Comparison of ENCODE assay signal across 21 mouse cellular contexts in the genomic region with DNA sequence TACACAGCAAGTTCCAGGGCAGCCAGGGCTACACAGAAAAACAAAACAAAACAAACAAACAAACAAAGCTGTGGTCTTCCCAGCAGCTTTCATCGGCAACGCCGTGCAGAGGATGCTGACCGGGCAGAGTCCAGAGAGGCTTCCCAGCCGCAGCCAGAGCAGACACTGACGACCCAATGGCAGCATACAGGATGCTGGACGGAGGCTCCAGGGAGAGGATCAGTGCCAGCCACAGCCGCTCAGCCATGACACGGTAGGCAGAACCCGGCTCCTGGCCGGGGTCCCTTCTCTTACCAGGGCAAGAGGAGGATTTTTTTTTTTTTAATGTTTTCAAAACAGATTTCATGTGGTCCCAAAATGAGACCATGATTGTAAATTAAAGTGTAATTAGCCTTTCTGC.
A peak's percentile ranks its signal among the peaks of the same experiment; 100 is the strongest.
DNase-seq lines count a peak whose midpoint lies in the region; ATAC-seq and TF ChIP-seq lines count a peak whose summit lies in the region.
"Had no signal": no experiment of that assay in that cellular context is flagged by ENCODE, and none has a peak within 500 bp of the region (broad histone marks: within the 10 kb centered on the region; RNA-seq: fewer than 3 reads in every experiment).

No protein-coding gene starts in this region.

- no peak overlapping the region for H3K4me3 ChIP-seq in hindbrain, embryonic 13.5 days
- no peak overlapping the region for H3K4me3 ChIP-seq in hindbrain, embryonic 12.5 days
- H3K4me3 ChIP-seq in kidney, adult 2 months (ENCODE audit: insufficient read depth, low read depth, low read length), result no peak overlapping the region
- no peak overlapping the region for H3K4me3 ChIP-seq in kidney, embryonic 14.5 days (ENCODE audit: low read length)
- H3K4me3 ChIP-seq: embryonic facial prominence, embryonic 13.5 days; forebrain, embryonic 12.5 days; heart, adult 2 months; heart, embryonic 13.5 days; intestine, embryonic 15.5 days had no signal

- H3K27ac ChIP-seq in hindbrain, embryonic 13.5 days, result peak overlapping the region; percentile 12; the same call in 1 of the 2 replicates
- no peak overlapping the region for H3K27ac ChIP-seq in hindbrain, embryonic 12.5 days
- H3K27ac ChIP-seq in kidney, adult 2 months (ENCODE audit: insufficient read depth, low read depth, low read length), result no peak overlapping the region
- H3K27ac ChIP-seq in kidney, embryonic 14.5 days (ENCODE audit: low read depth, low read length), result no peak overlapping the region
- H3K27ac ChIP-seq: embryonic facial prominence, embryonic 13.5 days; forebrain, embryonic 12.5 days; heart, adult 2 months; heart, embryonic 13.5 days; intestine, embryonic 15.5 days had no signal

- in situ Hi-C loops in Patski (cut with MboI; ENCODE audit: low pct_unique_long_range_greater_than_20kb), result loop anchor here (25.0 kb wide), 1 partner anchor 260 kb away; no protein-coding TSS in a partner anchor

- POLR2A ChIA-PET in Patski (lab: Charles Lee), result no interaction called here

- no peak for TF ChIP-seq POLR2A in kidney, adult 2 months (IDR thresholded peaks at IDR 0.05; ENCODE audit: low read depth, low read length)

- no peak for TF ChIP-seq CTCF in kidney, adult 2 months (conservative IDR thresholded peaks at IDR 0.05; ENCODE audit: insufficient read depth, insufficient read length, low read depth, low read length)
- no peak for TF ChIP-seq CTCF in Patski (IDR thresholded peaks at IDR 0.05)

- H3K4me2 ChIP-seq in hindbrain, embryonic 13.5 days, result no peak overlapping the region
- no peak overlapping the region for H3K4me2 ChIP-seq in hindbrain, embryonic 12.5 days (replicated peaks)
- no peak overlapping the region for H3K4me2 ChIP-seq in kidney, embryonic 14.5 days (replicated peaks; ENCODE audit: low read depth, low read length)
- H3K4me2 ChIP-seq: forebrain, embryonic 12.5 days had no signal

- peaks cover 7% of the 10 kb centered on the region; the same call in 1 of the 2 replicates for H3K27me3 ChIP-seq in hindbrain, embryonic 13.5 days
- no peaks in the 10 kb centered on the region for H3K27me3 ChIP-seq in hindbrain, embryonic 12.5 days
- H3K27me3 ChIP-seq in kidney, adult 2 months (replicated peaks; ENCODE audit: control insufficient read depth, insufficient read depth, low read length), result no peaks in the 10 kb centered on the region
- no peaks in the 10 kb centered on the region for H3K27me3 ChIP-seq in kidney, embryonic 14.5 days (ENCODE audit: control insufficient read depth, insufficient read depth, low read length)
- H3K27me3 ChIP-seq in Patski, result no peaks in the 10 kb centered on the region
- H3K27me3 ChIP-seq: heart, embryonic 13.5 days; intestine, embryonic 15.5 days had no signal

- DNase-seq in kidney, adult 2 months, result peak; percentile 63
- no peak for DNase-seq in Patski (ENCODE audit: low read depth, low spot score)
- peak; percentile 47 for DNase-seq in kidney, postnatal 10 days
- DNase-seq in T-cell, adult 2 months (ENCODE audit: low spot score), result no peak
- DNase-seq in heart, adult 11 months, result no peak
- DNase-seq: adrenal gland, adult 8-10 months; adrenal gland, postnatal 36 days; cerebellum, adult 11-12 months; cerebellum, adult 9-10 months; cerebellum, postnatal 36 days; gastrocnemius, postnatal 10 days; heart, adult 2 months; heart, postnatal 4 days had no signal

- H3K4me1 ChIP-seq in hindbrain, embryonic 13.5 days (replicated peaks), result peaks cover 27% of the 10 kb centered on the region
- H3K4me1 ChIP-seq in hindbrain, embryonic 12.5 days, result peaks cover 12% of the 10 kb centered on the region
- no peaks in the 10 kb centered on the region for H3K4me1 ChIP-seq in kidney, adult 2 months (ENCODE audit: control insufficient read depth, insufficient read depth, low read length)
- H3K4me1 ChIP-seq in kidney, embryonic 14.5 days (ENCODE audit: control insufficient read depth, insufficient read depth, low read length), result 0 out of 2 replicates have a peak, but pooled peaks cover 7% of the 10 kb centered on the region

- no peaks in the 10 kb centered on the region for H3K9me3 ChIP-seq in hindbrain, embryonic 13.5 days
- H3K9me3 ChIP-seq in hindbrain, embryonic 12.5 days (replicated peaks), result no peaks in the 10 kb centered on the region
- no peaks in the 10 kb centered on the region for H3K9me3 ChIP-seq in kidney, embryonic 14.5 days (ENCODE audit: control insufficient read depth, low read length)
- H3K9me3 ChIP-seq: embryonic facial prominence, embryonic 13.5 days; forebrain, embryonic 12.5 days; intestine, embryonic 15.5 days had no signal

- 41% methylated on average over 11 of the region's 11 CpGs for WGBS in hindbrain, embryonic 13.5 days
- 68% methylated on average over 11 of the region's 11 CpGs for WGBS in hindbrain, embryonic 12.5 days
- WGBS in kidney, adult 2 months, result 20% methylated on average over 11 of the region's 11 CpGs
- WGBS in kidney, embryonic 14.5 days, result 59% methylated on average over 11 of the region's 11 CpGs

- H3K36me3 ChIP-seq in hindbrain, embryonic 13.5 days, result no peaks in the 10 kb centered on the region
- no peaks in the 10 kb centered on the region for H3K36me3 ChIP-seq in hindbrain, embryonic 12.5 days
- H3K36me3 ChIP-seq in kidney, adult 2 months (ENCODE audit: control insufficient read depth, insufficient read depth, low read length), result no peaks in the 10 kb centered on the region
- H3K36me3 ChIP-seq in kidney, embryonic 14.5 days (ENCODE audit: control insufficient read depth, insufficient read depth, low read length), result no peaks in the 10 kb centered on the region
- H3K36me3 ChIP-seq: embryonic facial prominence, embryonic 13.5 days; forebrain, embryonic 12.5 days; heart, embryonic 13.5 days; intestine, embryonic 15.5 days had no signal

- no peak for ATAC-seq in hindbrain, embryonic 13.5 days (ENCODE audit: low FRiP score)
- no peak for ATAC-seq in hindbrain, embryonic 12.5 days (ENCODE audit: low FRiP score)
- no peak for ATAC-seq in kidney, embryonic 14.5 days (ENCODE audit: low FRiP score, low TSS enrichment)
- peak; percentile 50 for ATAC-seq in Patski
- ATAC-seq: forebrain, embryonic 16.5 days had no signal

- no peak overlapping the region for H3K9ac ChIP-seq in hindbrain, embryonic 13.5 days
- no peak overlapping the region for H3K9ac ChIP-seq in hindbrain, embryonic 12.5 days
- H3K9ac ChIP-seq in kidney, embryonic 14.5 days (ENCODE audit: low read depth, low read length), result no peak overlapping the region
- H3K9ac ChIP-seq: embryonic facial prominence, embryonic 13.5 days; forebrain, embryonic 12.5 days; heart, embryonic 13.5 days; intestine, embryonic 15.5 days had no signal

- CTCF ChIA-PET in Patski (lab: Charles Lee), result interaction anchor here (1.5 kb wide), 1 partner anchor 13 kb away, joined by 4 read pairs; no protein-coding TSS in a partner anchor

Comparison
In these comparisons a context has a peak if more than half of its experiments do, and no peak if none do; other contexts are left out.
1. DNase-seq: peak in kidney, adult 2 months (single experiment) and kidney, postnatal 10 days (single experiment); none in Patski (single experiment), T-cell, adult 2 months (single experiment) and heart, adult 11 months (single experiment).